Mouse (Mus musculus) ES-E14 (cell line): ENCODE results near the gene Cfb. TPM values are rescaled to one million over a fixed set of nuclear protein-coding genes. Genes with fewer than 3 reads are reported as not detected.

Experiments used
- DNase-seq: peaks from one replicate; pipeline ENCODE4 v3.0.0-alpha.2; 2013; ENCODE audit warnings: low read depth, low spot score
- H3K27ac ChIP-seq: 2 replicates; pipeline ENCODE4 v1.5.1; 2012; ENCODE audit warnings: low read depth, mild to moderate bottlenecking, low read length, moderate library complexity, mixed read lengths; ENCODE audit not compliant: poor library complexity, insufficient read depth, severe bottlenecking
- H3K36me3 ChIP-seq: 2 replicates; pipeline ENCODE4 v1.6.1; 2012; ENCODE audit warnings: mild to moderate bottlenecking, low read length, moderate library complexity, mixed read lengths; ENCODE audit not compliant: control insufficient read depth, poor library complexity, insufficient read depth, severe bottlenecking
- H3K4me1 ChIP-seq, 2 experiments: fragments of 150-350 bp in 1 of 2; sonication (generic) in 1 of 2; 2 replicates each; pipeline ENCODE4 v1.6.1; 2012; ENCODE audit warnings: low read length in 2 of 2, mild to moderate bottlenecking in 1 of 2, mixed read lengths in 1 of 2; ENCODE audit not compliant: control insufficient read depth in 2 of 2, insufficient read depth in 2 of 2, poor library complexity in 1 of 2
- H3K4me3 ChIP-seq, 2 experiments: fragments of 150-350 bp in 1 of 2; sonication (generic) in 1 of 2; 2 replicates each; pipeline ENCODE4 v1.5.1; 2012; ENCODE audit warnings: low read length in 2 of 2, low read depth in 1 of 2, mild to moderate bottlenecking in 1 of 2, mixed read lengths in 1 of 2; ENCODE audit not compliant: insufficient read depth in 1 of 2, poor library complexity in 1 of 2, severe bottlenecking in 1 of 2
- H3K9ac ChIP-seq: 2 replicates; pipeline ENCODE4 v1.6.1; 2012; ENCODE audit warnings: low read depth, mild to moderate bottlenecking, low read length, mixed read lengths; ENCODE audit not compliant: poor library complexity, insufficient read depth, severe bottlenecking
- H3K9me3 ChIP-seq: fragments of 150-350 bp; sonication (generic); 2 replicates; pipeline ENCODE4 v1.6.1; 2012; ENCODE audit warnings: low read depth, mild to moderate bottlenecking, low read length; ENCODE audit not compliant: control insufficient read depth, insufficient read depth
- CHD2 ChIP-seq: IDR thresholded peaks from 2 replicates; pipeline ENCODE4 v1.6.1; 2014; ENCODE audit warnings: mild to moderate bottlenecking, low read depth, low read length, inconsistent platforms
- HCFC1 ChIP-seq: IDR thresholded peaks from 2 replicates; pipeline ENCODE4 v1.6.1; 2012; ENCODE audit warnings: low read length, inconsistent platforms, borderline replicate concordance; ENCODE audit not compliant: insufficient read depth
- MAFK ChIP-seq: IDR thresholded peaks from 2 replicates; pipeline ENCODE4 v1.6.1; 2014; ENCODE audit warnings: mild to moderate bottlenecking, low read depth, low read length, inconsistent platforms; ENCODE audit not compliant: insufficient read depth
- ZC3H11A ChIP-seq: IDR thresholded peaks from 2 replicates; pipeline ENCODE4 v1.6.1; 2012; ENCODE audit warnings: low read depth, mild to moderate bottlenecking, inconsistent platforms, low read length, borderline replicate concordance
- ZNF384 ChIP-seq: IDR thresholded peaks from 2 replicates; pipeline ENCODE4 v1.6.1; 2012; ENCODE audit warnings: low read depth, low read length, inconsistent platforms
- in situ Hi-C, 2 experiments: fragments of 600-800 bp; cut with MboI; formaldehyde crosslinking; loops; one replicate each; pipeline ENCODE4 v1.15.1; 2025; ENCODE audit warnings: low sequenced_read_pairs in 2 of 2, inconsistent platforms in 1 of 2; ENCODE audit not compliant: unreplicated experiment in 2 of 2
- total RNA-seq: library from RNA; depleted of rRNA; stranded (reverse); fragments of 300-350 nt; gene quantifications from 2 replicates; pipeline ENCODE4 v1.2.3, GENCODE M21; 2012

Cfb gene
- total RNA-seq, 1 experiment: 0.18 TPM

DNA sequence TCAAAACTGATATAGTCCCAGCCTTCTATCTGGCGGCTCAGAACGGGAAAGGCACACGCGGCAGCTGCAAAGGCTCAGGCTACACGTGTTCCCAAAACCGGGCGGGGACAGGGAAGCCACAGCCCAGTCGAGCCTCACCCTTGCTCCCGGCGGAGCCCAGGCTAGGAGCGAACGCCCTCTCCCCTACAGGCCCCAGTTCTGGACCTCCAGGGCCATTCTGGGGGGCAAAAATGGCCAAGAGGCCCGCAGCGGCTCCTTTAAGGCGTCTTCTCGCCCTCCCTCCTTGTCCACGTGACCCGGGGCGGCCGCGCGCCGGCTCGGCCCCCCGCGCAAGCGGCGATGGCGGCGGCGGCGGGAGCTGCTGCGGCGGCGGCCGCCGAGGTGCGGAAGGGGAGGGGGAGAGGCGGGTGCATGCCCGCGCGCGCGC is 35.9 kb upstream of the Cfb start, which contains the start of the genes C2 and Ehmt2:
TSS of gene C2 (minus strand) at position 106 of the 427 bp plus-strand sequence.
TSS of gene Ehmt2 (plus strand) at position 310 of the 427 bp plus-strand sequence.
- Histone ChIP-seq H3K36me3 (peaks cover 7% of the 10 kb centered on the region), H3K9me3 (no peaks in the 10 kb centered on the region), H3K4me1 (peaks cover 8 to 17% of the 10 kb centered on the region in 2 experiments), H3K4me3 (peak within 1 kb of the TSS; percentile 75 to 97), H3K27ac (peak within 1 kb of the TSS; percentile 85), H3K9ac (peak within 1 kb of the TSS; percentile 96)
- TF ChIP-seq CHD2 (no peak), HCFC1 (no peak), MAFK (no peak), ZNF384 (no peak), ZC3H11A (no peak)
- DNase-seq: no peak
- in situ Hi-C loops: no loop called here

DNA sequence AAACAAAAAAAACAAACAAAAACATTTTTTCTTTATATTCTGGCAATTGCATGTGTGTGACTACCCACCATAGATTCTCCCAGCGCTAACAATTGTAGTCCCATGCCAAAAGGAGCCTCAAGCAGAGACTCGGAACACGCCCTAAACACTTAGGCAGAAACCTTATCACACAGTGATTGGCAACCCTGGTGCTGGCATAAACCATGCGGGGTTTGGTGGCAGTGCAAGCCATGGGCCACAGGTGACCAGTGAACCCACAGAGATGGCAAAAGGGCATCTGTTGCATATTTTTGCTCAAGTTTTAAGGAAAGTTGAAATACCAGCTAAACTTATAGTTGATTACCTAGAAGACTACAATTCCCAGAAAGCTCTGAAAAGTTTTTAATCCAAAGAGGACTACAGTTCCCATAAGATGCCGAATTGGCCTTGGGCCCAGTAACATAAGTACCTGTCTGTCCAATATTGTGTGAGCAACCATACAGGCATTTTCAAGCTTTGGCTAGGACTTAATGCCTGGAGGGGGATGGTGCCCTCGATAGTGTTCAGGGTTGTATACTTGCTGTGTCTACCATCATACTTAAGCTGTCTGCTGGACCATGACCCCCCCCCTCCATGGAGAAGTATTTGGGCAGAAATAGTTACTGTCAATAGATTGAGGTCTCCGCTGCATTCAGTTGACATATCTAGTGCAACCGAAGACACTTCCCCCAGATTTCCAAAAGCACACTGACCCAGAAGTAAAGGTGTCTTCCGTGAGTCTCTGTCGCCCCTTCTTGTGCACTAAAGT is 35.2 kb upstream of the Cfb start:
- in situ Hi-C loops: no loop called here
- Histone ChIP-seq H3K36me3 (peaks cover 4% of the 10 kb centered on the region; the same call in 1 of the 2 replicates), H3K27ac (peak overlapping the region; percentile 85; the same call in 1 of the 2 replicates), H3K9ac (peak overlapping the region; percentile 96), H3K4me1 (peaks cover 8 to 11% of the 10 kb centered on the region in 2 experiments), H3K4me3 (peak overlapping the region; percentile 75 to 97), H3K9me3 (no peaks in the 10 kb centered on the region)
- TF ChIP-seq HCFC1 (0 out of 2 replicates have a peak, but pooled peaks have one; percentile 36), CHD2 (no peak)
- no peak for DNase-seq

DNA sequence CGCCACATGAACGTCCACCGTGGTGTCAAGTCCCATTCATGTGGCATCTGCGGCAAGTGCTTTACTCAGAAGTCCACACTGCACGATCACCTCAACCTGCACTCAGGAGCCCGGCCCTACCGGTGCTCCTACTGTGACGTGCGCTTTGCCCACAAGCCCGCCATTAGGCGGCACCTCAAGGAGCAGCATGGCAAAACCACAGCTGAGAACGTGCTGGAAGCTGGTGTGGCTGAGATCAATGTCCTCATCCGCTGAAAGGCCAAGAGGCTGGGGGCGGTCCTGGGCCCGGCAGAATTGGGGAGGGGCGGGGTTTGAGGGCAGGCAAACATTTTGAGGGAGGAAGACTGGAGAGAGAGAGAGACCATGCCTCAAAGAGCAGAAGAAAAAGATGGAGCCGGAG is 34.0 kb upstream of the Cfb start:
- Histone ChIP-seq H3K4me1 (peaks cover 6 to 10% of the 10 kb centered on the region in 2 experiments), H3K27ac (no peak overlapping the region), H3K9me3 (no peaks in the 10 kb centered on the region), H3K9ac (peak overlapping the region; percentile 31; the same call in 1 of the 2 replicates), H3K36me3 (peaks cover 4% of the 10 kb centered on the region; the same call in 1 of the 2 replicates), H3K4me3 (peak overlapping the region in 1 of 2 experiments; percentile 92; a peak in 3 of 4 replicates)
- TF ChIP-seq HCFC1 (no peak), ZC3H11A (no peak), ZNF384 (no peak), CHD2 (no peak), MAFK (no peak)
- no peak for DNase-seq
- in situ Hi-C loops: no loop called here

DNA sequence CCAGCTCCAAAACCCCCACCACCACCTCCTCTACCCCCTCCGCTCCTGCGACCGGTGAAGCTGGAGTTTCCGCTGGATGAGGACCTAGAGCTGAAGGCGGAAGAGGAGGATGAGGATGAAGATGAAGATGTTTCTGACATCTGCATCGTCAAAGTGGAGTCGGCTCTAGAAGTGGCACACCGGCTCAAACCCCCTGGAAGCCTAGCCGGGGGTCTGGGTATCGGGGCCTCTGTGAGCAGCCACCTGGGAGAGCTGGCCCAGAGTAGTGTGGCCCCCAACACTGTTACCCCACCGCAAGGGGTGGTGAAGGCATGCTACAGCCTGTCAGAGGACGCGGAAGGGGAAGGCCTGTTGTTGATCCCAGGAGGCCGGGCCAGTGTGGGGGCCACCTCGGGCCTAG is 33.4 kb upstream of the Cfb start:
- no peaks in the 10 kb centered on the region for H3K9me3 ChIP-seq
- H3K27ac ChIP-seq: no peak overlapping the region
- peak overlapping the region; percentile 84 to 92; a peak in 3 of 4 replicates for H3K4me3 ChIP-seq
- H3K36me3 ChIP-seq: peaks cover 4% of the 10 kb centered on the region; the same call in 1 of the 2 replicates
- DNase-seq: no peak
- H3K4me1 ChIP-seq: peaks cover 6 to 12% of the 10 kb centered on the region in 2 experiments
- H3K9ac ChIP-seq: peak overlapping the region; percentile 86; the same call in 1 of the 2 replicates
- no peak for TF ChIP-seq CHD2
- no peak for TF ChIP-seq HCFC1
- no peak for TF ChIP-seq ZC3H11A
- no peak for TF ChIP-seq MAFK
- no peak for TF ChIP-seq ZNF384
- in situ Hi-C loops: no loop called here
